Mouse (Mus musculus) left cerebral cortex, postnatal 10 days (tissue): Measurements from ENCODE around the gene Borcs5. TPM values are rescaled to one million over a fixed set of nuclear protein-coding genes. Genes with fewer than 3 reads are reported as not detected.

Experiments used
- DNase-seq, 2 experiments: peaks; one replicate each; pipeline ENCODE4 v3.0.0; 2021 to 2022; ENCODE audit warnings: low spot score in 2 of 2, mixed read lengths in 1 of 2; ENCODE audit errors: extremely low spot score in 1 of 2
- intact Hi-C: fragments of 180-260 bp; cut with DNase I; formaldehyde crosslinking; loops from one replicate; pipeline ENCODE4 v1.15.1; 2025
- total RNA-seq, 2 experiments: library from RNA; stranded (reverse); gene quantifications; 2 replicates each; pipeline ENCODE4 v1.2.3; 2021

Borcs5 gene
- total RNA-seq, 2 experiments from 2014 or later, result 26.3 to 26.5 TPM

DNA sequence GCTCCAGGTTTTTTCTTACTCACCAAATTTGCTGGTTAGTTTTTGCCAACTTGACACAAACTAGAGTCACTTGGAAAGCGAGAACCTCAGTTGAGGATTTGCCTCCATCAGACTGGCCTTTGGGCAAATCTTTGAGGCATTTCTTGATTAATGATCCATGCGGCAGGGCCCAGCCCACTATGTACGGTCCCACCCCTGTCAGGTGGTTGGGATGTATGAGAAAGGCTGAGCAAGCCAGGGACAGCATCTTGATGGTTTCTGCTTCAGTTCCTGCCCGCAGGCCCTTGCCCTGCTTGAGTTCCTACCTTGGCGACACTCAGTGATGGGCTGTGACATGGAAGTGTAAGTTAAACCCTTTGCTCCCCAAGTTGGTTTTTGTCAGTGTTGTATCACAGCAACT, 58.9 kb downstream of the Borcs5 start:
- intact Hi-C loops, result no loop called here
- no peak for DNase-seq

DNA sequence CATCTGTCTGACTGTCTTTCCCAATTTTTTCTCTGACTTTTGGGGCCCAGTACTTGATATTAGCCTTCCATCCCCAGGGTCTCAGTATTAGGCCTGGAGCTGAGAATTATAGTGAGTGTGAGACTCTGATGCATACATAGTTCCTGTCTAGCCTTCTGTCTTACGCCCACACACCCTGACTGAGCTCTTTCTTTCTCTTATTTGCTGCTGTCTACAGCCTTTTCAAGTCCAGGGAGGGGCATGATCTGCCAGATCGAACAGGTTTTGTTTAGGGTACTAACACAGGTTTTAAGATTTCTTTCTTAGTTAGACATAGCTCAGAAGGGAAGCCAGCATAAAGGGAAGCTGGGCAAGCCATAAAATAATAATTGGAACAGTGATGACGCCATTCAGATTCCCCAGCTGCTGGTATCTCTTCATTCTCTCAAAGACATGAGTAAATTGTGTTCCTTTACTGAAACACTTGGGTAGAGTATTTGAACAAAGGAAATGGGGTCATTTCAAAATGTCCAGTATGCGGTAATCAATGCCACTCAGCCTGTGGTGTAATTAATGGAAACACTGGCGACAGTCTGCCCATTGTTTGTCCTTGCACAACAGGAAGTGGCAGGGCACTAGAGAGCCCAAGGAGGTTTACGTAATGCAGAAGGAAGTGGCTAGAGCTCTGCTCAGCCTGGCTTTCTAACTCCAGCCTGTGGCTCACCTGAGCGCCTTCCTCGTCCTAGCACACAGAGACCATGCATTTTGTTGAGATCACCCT, 61.3 kb downstream of the Borcs5 start:
- intact Hi-C loops, result no loop called here
- no peak for DNase-seq

DNA sequence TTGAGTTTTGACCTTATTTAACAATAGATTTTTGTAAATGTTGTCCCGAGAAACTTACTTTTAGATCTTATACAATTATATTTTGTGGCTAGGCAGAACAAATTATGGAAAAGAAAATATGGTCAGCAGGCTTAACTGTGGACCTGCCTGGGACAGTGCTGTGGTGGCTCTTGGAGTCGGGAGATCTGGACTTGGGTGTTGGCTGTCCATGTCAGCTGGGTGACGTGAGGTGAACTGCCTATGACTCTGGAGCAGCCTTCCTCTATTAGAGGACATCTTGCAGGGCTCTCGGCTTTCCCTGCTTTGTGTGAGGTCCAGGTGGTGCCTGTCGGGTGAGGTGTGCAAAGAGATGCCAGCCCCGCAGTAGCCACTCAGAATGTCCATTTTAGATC, 61.9 kb downstream of the Borcs5 start:
- intact Hi-C loops, result no loop called here
- DNase-seq, result no peak

DNA sequence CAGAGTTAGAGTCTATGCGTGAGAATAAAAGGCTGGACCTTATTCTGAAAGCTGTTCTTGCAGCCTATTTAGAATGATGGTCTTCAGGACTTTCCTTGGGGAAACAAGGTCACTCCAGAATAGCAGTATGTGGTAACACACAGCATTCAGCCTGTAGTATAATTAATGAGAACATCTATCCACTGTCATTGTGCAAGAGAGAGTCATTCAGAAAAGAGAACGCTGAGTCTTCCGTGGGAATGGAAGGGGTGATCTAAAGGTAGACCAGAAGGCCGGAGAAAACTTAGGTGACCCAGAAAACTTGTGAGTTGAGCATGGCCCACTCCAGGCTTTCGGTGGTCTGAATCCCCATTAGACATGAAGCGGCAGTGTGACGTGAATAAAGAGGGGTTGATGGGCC, 62.9 kb downstream of the Borcs5 start:
- DNase-seq, result no peak
- intact Hi-C loops, result no loop called here

DNA sequence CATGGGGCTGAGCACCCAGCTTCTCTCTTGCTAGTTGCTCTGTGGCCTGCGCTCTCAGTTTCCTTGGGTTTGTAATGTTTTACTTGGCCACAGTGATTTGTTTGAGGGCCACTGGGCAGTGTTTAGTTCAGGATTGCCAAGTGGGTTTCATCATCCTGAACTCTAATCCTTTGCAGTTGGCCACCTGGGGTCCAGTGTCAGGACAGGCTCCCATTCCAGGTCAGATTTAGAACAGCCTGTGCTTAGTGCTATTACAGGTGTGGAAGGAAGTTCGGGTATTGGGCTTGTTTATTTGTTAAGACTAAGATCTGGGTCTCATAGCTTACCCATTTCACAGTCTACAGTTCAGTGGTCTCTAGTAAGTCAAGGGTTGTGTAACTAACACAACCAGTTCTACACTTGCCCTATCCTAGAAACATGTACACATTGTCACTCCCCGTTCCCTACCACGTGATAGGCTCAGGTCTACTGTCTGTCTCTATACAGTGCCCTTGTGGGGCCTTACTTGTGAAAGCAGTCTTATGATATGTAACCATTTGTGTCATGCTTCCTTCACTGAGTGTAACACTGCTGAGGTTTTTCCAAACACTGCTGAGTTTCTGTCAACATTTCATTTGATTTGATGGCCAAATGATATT, 63.9 kb downstream of the Borcs5 start:
- DNase-seq, result no peak
- intact Hi-C loops, result no loop called here

GRCm38 (mm10) chr6:134706467-134706866, 67.2 kb downstream of the Borcs5 start:
- intact Hi-C loops, result no loop called here

GRCm38 (mm10) chr6:134710020-134710419, 70.7 kb downstream of the Borcs5 start:
- no peak for DNase-seq
- intact Hi-C loops, result no loop called here

More at GRCm38 (mm10) chr6:134706467-134706866, 67.2 kb downstream of the Borcs5 start:
- DNase-seq, result no peak

GRCm38 (mm10) chr6:134713321-134713720, 74.0 kb downstream of the Borcs5 start:
- intact Hi-C loops, result no loop called here
- no peak for DNase-seq

GRCm38 (mm10) chr6:134713897-134714296, 74.6 kb downstream of the Borcs5 start:
- intact Hi-C loops, result no loop called here
- DNase-seq, result no peak

DNA sequence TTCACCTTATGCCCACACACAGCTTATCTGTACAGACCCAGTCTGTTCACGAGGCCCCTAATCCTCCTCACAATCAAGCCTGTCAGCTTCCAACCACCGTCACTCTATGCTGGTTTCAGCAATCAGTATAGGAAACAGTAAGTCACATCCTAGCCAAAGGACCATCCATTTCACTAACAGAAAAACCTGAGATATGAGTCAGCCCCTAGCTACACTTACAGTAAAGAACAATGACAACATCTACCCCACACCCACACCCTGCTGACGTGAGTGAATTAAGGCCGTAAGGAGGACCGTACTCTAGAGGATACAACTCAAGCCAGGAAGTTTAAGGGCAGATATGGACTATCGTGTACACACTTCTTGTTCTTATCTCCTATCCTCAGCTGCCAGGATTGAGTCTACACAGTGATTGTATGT, 76.9 kb downstream of the Borcs5 start:
- intact Hi-C loops, result no loop called here
- no peak for DNase-seq

DNA sequence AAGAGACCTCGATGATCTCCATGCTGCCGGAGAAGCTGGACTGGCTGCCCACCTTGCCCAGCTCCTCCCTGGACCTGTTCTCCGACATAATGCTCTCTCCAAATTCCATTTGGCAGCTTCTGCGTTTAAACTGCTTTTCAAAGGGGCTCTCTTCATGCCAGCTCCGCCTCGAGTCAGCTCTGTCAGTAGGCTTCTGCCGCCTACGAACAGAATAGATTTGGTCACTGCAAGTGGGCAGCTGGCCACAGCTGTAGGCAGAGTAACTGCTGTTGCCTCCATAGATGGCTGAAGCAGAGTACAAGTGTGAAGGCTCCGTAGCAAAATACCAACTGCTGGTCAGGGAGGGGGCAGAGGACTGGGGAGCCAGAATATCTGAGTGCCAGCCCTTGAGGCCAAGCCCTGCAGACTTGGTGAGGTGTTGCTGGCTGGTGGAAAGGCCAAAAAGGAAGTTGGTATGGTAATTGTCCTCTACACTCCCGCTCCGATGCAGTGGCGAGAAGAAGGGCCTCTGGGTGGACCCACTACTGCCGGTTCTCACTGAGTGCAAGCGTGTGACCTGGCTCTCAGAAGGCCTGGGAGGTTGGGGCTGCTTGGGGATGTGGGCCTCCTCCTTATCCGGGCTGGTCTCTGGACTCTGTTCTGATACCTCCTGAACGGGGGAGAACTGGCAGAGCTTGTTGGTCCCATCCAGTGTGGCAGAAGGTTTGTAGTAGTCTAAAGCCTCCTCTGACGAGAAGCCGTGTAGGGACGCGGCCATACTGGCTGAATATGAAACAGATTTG, 78.8 kb downstream of the Borcs5 start:
- DNase-seq, result no peak
- intact Hi-C loops, result no loop called here

DNA sequence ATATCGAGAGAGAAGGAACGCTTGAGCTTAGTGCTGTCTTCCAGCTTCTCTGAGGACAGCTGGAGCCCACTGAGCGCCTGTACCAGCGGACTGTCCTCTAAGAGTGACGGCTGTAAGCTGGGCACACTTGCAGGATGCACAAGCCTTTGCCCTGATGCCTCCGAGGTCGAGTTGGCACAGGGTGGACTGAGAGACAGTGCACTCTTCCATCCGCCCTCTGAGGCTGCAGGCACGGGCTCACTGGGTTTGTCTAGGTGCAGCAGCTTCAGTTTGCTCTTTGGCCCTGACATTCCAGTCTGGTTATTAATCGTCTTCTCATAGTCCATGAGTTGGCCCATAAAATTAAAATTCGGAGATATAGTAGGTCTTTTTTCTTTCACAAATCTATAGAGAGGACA, 79.4 kb downstream of the Borcs5 start:
- DNase-seq, result no peak
- intact Hi-C loops, result no loop called here

GRCm38 (mm10) chr6:134719156-134719555, 79.8 kb downstream of the Borcs5 start:
- DNase-seq, result no peak
- intact Hi-C loops, result no loop called here

DNA sequence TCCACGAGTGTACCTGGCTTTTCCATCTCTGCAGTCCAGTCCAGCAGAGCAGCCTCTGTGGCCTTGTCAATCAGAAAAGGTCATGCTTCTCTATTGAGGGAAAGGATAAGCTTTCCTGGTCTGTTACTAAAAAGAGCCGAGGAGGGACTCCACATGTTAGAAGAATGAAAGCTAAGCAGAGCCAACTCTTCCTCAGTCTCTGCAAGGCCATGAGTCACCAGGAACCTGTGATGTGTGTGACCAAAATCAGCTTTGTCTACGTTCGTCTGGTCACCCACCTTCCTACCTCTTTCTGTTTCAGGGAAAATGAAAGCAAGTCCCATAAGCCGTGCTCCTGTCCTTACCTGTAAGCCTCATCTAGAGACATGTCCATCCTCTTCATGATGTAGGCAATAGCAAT, 80.8 kb downstream of the Borcs5 start:
- intact Hi-C loops, result no loop called here

GRCm38 (mm10) chr6:134721729-134722269, 82.5 kb downstream of the Borcs5 start:
- DNase-seq, result no peak
- intact Hi-C loops, result no loop called here

More for the DNA sequence above, 80.8 kb downstream of the Borcs5 start:
- DNase-seq, result no peak

DNA sequence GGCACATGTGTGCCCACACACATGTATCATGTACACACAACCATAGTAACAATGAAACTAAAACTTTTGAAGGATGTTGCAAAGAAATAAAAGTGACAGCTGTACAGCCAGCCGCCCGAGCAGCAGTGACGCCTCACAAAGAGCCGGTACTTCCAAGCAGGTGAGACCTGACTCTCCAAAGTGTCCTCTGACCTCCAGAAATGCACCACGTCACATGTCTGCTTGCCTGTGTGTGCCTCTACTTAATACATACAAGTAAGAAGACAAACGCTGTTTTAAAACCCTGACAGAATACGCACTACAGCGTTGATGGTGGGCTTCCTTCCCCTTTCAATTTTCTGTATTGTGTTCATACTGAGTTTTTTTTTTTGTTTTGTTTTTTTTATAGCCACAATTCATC, 83.6 kb downstream of the Borcs5 start:
- intact Hi-C loops, result no loop called here
- no peak for DNase-seq

GRCm38 (mm10) chr6:134723326-134723725, 84.0 kb downstream of the Borcs5 start:
- intact Hi-C loops, result no loop called here
- DNase-seq, result no peak

- DNase-seq, result no peak
- intact Hi-C loops, result no loop called here
Measured at GRCm38 (mm10) chr6:134723833-134724553, 84.7 kb downstream of the Borcs5 start.

DNA sequence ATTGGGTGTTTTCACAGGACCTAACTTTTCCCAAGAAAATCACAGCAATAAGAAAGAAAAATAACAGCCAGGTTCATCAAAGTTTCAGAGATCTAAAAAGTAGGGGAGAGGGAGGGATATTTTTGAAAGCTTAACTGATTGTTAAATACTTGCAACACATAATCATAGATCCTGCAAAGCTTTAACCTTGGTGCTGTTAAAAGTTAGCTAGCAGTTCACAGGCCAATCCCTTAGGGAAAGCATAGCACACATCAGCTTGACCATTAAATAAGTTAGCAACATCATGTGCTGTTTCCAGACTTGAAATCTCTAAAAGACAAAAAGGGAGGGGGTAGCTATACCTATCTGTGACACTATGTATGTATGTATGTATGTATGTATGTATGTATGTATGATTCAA, 86.1 kb downstream of the Borcs5 start:
- intact Hi-C loops, result no loop called here
- DNase-seq, result no peak
